Mouse (Mus musculus): Measurements from ENCODE around the gene Egfr.

Gene Egfr

DNA sequence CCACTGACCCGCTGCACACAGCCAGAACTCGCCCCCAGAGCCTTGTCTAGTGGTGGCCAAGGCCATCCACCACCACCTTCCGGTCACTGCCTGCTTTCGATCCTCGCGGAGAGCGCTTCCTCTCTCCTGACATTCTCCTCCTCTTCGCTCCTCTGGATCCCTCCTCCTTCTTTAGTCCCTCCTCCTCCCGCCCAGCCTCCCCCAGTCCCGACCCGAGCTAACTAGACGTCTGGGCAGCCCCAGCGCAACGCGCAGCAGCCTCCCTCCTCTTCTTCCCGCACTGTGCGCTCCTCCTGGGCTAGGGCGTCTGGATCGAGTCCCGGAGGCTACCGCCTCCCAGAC is at the start of gene Egfr:
Gene Egfr, plus strand, starts transcription at position 197 of the 342 bp plus-strand sequence.
- DNase-seq = peak; percentile 86

DNA sequence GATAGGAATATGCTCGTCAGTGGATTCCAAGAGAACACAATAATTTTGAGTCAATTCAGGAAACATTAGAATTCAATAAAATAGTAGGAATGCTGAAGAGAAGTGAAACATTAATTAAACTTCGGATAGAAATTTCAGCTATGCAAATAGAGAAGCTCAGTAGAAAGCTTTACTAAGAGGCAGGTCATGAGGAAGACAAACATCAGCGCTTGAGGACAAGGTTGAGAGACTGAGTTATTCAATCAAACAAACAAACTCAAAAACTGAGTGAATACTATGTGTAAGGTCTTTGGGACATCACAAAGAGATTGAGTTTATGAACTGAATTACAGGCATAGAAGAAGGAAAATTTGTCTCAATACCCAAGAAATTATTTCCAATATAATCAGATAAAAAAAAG is 48.8 kb upstream of the Egfr start:
- DNase-seq = no peak

DNA sequence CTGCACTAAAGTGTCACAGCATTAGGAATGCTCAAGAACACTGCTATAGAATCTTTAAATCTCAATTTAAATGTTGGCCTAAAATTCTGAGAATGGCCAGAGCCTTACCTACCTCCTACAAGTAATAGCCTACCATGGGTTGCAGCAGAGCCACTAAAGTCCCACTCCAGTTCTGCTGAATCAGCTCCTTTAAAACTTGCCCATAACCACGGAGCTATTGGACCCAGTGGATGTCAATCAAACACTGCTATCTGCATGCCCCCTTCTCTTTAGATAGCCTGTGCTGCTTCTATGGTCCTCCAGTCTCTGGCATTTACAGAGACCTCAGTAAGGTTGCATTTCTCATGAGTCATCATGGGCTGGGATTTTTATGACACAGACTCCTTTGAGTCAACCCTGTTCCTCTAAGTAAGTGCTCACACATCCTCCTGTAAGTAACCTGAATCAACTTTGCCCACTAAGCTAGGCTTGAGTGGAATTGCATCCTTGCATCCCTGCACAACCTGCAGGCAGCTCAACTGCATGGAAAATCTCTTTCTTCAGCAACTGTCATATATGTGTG is 16.8 kb upstream of the Egfr start:
- no peak for DNase-seq

DNA sequence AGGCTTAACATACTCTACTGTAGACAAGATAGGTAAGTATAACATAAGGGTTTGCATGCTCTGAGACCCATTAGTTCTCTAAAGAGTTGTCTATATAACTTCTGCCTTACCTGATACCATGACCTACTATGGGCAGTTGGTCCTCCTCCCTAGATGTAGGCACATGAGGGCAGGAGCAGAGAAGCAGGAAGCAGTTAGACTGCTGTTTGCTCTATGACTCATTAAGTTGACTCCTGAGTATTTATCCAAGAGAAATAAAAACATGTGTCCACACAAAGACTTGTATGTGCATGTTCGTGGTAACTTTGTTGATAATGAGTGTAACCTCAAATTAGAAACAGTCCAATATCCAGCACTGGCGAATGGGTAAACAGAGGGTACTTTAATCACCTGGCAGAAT is 14.7 kb upstream of the Egfr start:
- DNase-seq = no peak

DNA sequence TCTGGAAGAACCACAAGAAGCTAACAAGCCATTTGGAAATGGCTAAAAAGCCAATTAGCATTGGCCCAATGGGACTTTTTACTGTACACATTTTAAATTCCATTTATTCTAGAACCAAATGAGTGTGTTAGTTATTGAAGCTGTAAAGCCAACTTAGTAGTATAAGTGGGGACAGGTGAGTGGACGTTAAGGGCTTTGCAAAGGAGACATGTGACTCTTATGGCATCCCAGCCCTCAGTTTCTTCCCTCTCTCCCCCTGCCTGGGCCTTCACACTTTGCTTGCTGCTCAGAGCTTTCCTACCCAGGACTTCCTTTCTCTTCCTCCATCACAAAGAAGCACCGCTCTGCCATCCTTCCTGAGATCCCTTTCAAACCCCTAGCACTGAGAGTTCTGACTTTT is 13.3 kb upstream of the Egfr start:
- DNase-seq = no peak

DNA sequence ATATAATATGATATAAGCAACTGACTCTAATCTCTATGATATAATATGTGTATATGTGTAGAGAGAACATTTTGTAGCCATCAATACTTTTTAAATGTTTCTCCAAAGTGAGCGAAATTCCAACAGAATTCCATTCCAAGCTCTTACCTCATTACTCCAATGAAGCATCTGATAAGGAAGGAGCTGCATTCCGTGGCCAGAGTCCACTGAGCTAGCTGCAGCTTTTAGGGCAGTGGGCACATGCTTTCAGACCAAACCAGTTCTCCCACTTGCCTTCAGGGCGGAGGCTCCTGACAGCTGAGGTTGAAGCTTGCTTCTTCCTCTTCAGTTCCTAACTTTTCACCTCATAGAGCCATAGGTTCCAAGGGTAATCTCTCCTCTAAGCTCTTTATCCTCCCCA is 12.8 kb upstream of the Egfr start:
- DNase-seq = no peak

DNA sequence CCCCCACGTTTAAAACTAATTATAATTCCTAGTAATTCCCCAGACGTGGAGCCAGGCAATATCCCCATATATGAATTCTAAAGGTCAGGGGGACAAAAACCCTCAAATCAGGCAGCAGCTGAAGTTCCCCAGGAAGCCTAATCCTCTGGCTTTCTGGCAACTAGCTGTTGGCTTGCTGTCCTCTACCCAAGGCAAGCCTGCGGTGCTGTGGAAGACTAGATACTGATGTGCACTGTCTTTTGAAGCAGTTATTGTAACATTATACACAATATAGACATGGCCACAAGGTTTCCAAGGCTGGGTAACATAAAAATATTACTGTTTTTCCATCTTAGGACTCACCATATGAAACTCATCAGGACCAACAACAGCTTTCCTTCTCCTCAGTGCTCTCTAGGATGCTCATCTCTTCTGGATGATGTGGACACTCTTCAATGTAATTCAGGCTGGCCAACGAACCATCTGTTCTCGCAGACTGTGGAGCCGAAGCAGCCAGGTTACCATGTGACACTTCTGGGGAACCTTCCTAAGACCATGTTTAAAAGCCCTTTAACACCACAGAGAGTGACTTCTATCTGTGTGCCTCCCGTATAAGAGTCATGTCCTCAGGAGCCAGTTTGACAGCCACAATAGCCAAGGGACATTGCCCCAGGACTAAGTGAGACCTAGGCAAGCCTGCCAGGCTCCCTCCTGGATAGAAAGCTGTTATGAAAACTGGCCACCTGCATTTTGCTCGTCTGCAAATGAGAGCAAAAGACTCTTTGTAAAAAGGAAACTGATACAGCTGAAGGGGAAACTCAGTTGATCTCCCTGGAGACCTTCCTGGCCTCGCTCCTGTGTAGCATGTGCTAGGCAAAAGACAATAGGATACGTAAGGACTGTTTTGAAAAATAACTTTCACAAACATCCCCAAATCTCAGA is 11.1 kb upstream of the Egfr start:
- DNase-seq = no peak

DNA sequence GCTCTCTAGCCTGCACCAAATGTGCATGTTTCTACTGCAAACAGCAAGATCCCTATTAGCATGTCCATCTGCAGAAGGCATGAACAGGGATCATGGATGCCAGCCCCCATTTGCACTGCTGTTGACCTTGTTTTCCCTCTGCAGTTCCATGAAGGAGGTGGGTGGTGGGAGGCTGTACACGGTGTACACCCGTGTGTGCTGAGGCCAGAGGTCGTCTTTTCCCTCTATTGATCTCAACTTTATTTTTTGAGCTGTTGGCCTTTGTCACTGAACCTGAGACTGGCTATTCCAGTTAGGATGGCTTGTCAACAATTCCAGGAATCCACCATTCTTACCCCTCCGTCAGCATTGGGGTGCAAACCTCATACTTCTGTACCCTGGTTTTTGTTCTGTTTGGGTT is 9.8 kb upstream of the Egfr start:
- DNase-seq = no peak

DNA sequence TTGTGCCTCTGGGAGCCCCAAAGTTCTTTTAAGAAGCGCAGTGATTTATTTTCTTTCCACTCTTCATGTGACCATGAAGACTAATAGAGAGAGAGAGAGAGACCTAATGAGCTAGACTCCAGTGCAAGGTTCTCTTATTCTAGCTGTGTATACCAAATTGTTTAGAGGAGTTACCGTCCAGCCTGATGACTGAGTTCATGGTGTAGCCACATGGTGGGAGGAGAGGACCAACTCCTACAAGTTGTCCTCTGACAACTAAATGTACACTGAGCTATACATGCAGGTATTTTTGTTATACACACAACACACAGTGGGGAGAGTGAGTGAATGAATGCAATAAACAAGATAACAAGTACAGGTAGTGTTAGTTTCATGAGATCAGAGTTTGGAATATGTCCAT is 9.2 kb upstream of the Egfr start:
- no peak for DNase-seq

DNA sequence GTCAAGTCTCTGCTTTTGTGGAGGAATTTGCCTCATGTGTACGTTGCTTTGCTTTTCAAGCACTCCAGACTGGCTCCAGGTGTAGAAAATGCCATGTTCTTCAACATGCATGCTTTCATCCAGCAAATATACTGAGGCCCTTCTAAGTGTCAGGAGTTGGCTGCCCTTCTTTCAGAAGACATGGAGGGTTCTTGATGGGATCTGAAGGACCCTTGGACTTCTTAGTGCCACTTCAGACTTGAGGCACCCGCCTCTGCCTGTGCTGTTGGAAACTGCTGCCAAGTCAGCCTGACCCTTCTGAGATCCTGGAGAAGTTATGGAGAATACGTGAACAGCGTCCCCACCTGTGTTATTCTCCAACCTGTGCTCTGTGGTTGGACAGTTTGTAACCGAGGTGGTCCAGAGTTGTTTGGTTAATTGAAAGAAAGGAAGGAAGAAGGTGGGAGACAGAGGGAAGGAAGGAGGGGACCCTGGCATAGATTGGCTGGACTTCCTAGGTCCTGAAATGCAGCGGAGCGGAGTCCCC is 483 bp upstream of the Egfr start:
- DNase-seq = peak; percentile 28

DNA sequence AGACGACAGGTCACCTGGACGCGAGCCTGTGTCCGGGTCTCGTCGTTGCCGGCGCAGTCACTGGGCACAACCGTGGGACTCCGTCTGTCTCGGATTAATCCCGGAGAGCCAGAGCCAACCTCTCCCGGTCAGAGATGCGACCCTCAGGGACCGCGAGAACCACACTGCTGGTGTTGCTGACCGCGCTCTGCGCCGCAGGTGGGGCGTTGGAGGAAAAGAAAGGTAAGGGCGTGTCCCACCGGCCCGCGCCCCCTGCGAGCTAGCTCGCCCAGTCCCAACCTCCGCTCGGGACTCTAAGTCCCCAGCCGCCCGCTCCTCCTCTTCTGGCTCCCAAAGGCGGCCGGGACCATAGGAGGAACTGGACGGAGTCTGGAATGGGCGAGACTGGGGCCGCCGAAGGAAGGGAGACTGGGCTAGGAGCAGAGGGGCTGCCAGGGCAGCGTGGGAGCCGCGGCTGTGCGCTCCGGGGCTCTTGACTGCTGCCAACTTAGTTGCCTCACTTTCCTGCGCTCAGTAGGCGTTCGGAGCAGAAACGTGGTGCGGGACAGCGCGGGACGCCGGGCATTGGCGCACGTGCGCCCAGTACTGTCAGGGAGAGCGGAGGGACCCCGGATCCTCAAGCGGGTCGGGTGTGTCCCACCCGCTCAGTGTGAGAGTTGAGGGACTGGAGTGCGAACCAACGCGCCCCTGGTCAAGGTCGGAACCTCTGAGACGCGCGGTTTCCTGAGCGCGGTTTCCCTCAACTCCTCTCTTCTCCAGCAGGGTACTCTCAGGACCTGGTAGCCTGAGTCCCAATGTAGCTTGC is 548 bp downstream of the Egfr start:
- peak; percentile 59 for DNase-seq

DNA sequence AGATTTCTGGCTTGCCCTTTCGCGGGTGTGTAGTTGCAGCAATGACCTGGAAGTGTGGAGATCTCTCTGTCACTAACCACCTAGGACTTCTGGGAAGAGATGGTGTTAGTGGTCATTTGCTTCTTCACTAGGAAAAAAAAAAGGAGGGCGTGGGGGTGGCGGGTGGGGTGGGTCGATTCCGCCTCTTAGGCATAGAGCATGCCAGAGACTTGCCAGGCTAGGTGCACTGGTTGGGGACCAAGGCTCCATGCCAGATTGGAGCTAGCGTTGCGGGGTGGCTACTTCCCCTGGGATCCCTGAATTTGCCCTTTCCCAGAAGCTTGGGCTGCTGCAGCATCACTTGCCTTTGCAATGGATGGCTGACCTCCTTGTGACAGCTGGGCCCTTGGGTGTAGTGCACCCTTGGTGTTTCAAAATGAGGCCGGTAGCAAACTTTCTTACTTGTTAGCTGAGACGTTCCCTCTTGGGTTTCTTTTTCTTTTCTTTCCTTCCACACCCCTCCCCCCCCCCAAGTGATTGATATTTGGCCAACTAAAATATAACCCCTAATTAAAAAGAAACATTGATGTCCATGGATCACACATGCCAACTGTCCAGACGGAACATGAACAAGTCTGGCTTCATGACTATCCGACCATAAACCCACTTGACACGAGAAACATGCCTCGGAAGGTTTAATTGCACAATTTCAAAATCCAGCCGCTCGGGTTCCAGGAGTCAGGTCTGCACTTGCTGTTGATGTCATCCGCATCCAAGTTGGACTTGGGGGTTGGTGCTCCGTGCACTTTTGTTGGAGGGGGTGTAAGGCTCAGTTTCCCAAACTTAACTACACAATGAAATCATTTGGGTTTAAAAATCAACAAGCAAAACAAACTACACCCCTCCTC is 1.4 kb downstream of the Egfr start:
- peak; percentile 29 for DNase-seq

DNA sequence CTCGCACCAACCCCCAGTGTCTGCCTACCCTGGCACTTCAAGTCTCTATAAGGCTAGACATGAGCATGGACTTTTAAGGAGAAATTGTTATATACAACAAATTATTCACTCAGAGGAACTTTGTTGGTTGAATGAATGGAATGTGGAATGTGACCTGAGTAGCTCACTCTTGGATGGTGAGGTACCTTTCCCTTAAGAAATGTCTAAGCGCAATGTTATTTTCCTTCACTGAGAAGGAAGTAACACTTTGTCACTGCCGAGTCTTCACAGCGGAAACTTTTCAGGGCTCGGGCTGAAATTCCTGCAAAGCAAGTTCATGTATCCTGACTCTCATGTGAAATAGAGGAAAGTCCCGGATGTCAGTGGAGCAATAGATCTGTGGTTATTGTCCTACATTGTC is 7.9 kb downstream of the Egfr start:
- DNase-seq = peak; percentile 23

DNA sequence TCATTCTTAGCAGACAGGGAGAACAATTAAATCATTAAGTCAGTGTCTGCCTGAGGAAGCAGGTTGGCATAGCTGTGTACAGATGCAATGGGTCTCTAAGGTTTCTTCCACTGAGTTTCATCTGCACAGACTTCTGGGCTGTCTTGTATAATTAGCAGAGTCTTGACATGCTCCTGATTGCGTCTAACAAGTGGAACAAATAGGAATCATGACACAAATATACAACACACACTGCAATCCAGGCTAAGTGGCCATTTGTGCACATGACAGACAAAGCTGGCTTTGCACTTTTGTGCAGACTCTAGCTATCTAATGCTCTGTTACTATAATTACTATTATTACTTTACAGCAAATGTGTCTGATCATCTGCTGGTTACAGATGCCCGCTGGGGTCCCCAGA is 9.2 kb downstream of the Egfr start:
- no peak for DNase-seq

DNA sequence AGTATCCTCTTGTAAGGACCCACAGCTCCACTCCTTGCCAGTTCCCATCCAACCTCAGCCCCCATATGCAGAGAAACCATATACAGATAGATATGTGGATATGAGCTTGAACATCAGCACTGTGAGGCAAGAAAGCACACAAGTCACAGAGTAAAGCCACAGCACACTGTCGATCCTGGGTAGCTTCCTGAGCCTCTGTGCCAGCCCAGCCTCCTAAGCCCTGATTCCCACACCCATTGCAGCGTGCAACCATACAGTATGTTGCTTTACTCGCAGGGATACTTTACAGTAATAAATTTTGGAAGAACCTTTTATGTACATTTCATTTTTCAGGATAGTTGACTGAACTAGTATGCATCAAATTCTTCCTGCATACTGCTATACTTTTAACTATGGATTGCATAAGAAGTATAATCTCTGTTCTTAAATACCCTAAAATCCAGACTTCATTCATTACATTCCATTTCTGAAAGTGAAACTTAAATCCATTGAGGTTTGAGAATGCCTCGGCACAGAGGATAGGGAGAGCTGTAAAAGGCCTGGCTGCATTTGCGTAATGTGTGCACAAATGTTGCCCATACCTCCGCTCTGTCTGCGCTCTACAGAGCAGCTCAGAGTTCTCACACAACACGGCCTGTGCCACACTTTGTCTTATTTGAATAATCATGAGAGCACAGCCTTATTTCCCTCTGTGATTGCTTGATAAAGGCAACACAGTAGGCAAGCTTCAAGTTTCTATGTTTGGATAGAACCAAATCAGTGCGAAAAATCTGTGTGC is 14.2 kb downstream of the Egfr start:
- DNase-seq = no peak

DNA sequence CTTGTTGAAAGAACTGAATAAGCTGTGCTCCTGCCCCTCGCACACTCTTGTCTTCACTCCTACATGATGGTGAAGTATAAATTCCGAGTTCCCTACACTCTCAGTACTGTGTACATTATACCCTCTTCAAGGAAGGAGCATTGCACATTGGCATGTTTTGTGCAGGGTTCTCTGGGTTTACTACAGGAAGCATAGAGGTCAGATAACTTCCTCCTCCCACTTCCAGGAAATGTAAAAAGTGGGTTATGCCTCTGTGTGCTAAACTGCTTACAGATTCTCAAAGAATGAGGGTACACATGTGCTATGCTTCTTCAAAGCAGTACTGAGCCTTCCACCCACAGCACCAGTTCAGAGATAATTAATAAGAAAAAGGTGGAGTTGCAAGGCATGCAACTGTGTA is 16.0 kb downstream of the Egfr start:
- DNase-seq = no peak

DNA sequence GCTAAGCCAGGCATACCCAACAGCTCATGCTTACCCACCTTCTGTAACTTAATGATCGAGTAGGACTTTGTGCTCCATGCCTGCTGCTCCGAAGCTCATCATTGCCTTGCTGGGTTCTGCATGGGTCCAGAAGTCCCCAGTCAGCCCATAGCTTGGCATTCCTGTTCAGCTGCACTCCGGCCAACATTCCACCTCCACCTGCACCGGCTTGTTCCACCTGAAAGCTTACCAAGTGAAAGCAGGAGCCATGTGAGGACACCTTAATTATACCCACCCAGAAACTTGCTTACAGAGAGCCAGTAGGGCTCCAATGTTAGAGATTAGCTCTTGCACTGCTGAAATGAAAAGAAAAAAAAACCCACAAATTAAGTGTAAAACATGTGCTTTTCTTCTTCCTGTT is 17.3 kb downstream of the Egfr start:
- peak; percentile 78 for DNase-seq

DNA sequence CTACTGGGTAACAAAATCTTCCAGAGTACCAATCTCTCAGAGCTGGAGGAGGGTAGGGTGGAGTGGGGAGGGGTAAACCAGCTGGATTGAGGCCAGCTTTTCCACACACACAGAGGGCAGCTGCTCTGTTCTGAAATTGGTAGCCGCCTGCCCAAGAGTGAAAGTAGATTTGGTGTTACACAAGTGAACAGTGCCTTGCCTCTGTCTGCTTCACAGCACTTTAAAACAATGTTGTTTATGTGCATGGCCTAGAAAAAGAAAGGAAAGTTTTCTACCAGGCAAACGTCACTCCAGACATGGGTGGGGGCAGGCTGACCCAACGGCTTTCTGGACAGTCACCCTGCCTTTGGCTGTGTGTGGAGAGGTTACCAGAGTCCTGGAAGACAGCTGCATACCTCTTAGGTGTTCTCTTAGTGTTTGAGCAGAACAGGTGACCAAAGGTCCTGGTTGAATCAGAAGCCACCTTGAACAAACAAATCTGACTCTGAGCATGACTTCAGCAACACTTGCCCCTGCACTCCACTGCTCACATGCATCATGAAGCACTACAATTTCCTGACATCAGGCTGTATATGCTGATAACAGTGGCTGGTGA is 17.8 kb downstream of the Egfr start:
- peak; percentile 52 for DNase-seq

DNA sequence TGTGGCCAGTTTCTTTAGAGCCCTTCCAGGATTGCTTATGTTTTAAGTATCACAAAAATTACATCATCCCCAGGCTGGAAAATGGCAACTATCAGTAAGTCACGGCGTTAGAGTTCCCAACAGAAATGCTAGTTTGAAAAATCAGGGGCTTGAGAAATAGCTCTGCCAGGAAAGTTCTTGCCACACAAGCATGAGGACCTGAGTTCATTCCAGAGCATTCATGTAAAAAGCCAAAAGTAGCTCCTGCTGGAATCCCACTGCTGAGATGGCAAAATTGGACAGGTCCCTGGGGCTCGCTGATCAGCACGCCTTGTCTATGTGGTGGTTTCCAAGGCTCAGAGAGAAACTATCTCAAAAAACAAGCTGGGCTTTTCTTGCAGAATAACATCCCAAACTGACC is 19.0 kb downstream of the Egfr start:
- no peak for DNase-seq

DNA sequence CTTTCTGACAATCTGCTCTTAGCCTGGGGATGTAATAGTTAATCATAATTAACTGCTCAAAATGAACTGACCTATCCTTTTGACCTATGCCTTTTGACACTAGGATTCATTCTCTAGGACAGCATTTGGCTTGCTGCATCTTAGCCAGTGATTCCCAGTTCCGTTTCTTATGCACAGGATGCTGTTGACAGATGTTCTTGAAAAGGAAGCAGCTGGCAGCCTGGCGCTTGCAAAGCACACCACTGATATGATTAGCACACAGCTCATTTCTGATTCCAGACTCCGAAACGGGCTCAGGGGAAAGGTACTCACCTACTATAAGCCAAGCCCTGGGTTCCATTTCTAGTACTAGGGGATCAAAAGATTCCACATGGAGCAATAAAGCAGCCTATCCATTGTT is 20.7 kb downstream of the Egfr start:
- DNase-seq = peak; percentile 39

DNA sequence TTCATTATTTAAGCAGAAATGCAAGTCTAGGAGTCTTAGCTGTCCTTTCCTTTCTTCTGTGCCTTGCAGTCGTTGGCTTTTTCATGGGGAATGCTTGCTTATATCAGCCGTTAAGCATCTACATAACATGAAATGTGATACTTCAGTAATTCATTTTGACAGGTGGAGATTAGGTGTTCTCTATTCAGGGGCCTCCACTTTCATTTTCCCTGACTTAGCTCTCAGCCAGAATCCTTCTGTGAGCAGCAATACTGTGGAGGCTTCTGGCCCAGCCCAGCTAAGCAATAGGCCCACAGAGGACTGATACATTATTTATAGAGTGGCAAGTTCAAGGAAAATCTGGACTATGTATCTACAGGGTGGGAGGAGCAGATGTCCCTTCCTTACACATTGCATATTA is 25.0 kb downstream of the Egfr start:
- DNase-seq = no peak
